In the genomic region with DNA sequence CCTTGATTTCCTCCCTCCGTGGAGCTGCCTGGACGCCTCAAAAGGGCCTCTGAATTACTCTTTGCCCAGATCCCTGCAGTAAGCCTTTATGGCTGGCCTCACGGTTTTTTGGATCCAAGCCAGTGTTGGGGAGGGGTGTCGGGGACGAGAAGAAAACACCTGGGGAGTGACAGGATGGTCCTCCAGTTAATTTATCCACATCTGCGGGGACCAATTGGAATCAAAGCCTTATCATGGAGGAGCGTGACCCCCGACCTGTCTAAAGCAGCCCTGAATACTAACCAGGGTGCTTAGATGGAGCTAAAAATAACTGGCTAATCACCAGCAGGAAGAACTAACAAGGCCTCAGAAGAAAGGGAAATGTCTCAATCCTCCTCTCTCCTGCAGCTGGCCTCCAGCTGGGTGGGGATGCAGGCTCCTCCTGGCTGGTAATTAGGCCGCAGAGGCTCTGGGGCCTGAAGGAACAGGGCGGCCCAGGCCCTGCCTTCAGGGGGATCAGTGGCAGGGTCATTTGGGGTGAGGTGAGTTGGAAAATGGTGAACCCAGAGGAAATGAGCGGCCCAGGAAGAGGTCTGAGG, we compare ENCODE assay signal across 8 mouse cellular contexts.
DNase-seq lines count a peak whose midpoint lies in the region; ATAC-seq lines count a peak whose summit lies in the region.

No protein-coding gene starts in this region.

- intact Hi-C loops in heart, postnatal 25 days (cut with DNase I), result loop anchor here (5.0 kb wide), 2 partner anchors 66 to 104 kb away; no protein-coding TSS in a partner anchor

- H3K27me3 ChIP-seq in hindbrain, embryonic 10.5 days (ENCODE audit: insufficient read depth, poor library complexity, severe bottlenecking), result no peaks in the 10 kb centered on the region
- H3K27me3 ChIP-seq in hindbrain, embryonic 16.5 days (replicated peaks; ENCODE audit: control insufficient read depth, insufficient read depth, low read length), result no peaks in the 10 kb centered on the region
- peaks cover 9% of the 10 kb centered on the region; the same call in 1 of the 2 replicates for H3K27me3 ChIP-seq in forebrain, embryonic 12.5 days
- H3K27me3 ChIP-seq in liver, embryonic 13.5 days, result no peaks in the 10 kb centered on the region

- H3K9ac ChIP-seq in hindbrain, embryonic 16.5 days (ENCODE audit: low read depth, low read length), result no peak overlapping the region
- H3K9ac ChIP-seq in forebrain, embryonic 12.5 days, result 0 out of 2 replicates have a peak overlapping the region, but pooled peaks have one; percentile 13
- no peak overlapping the region for H3K9ac ChIP-seq in liver, embryonic 13.5 days

- H3K36me3 ChIP-seq in hindbrain, embryonic 10.5 days, result no peaks in the 10 kb centered on the region
- no peaks in the 10 kb centered on the region for H3K36me3 ChIP-seq in hindbrain, embryonic 16.5 days (ENCODE audit: control insufficient read depth, insufficient read depth, low read length)
- H3K36me3 ChIP-seq in forebrain, embryonic 12.5 days (replicated peaks), result no peaks in the 10 kb centered on the region
- H3K36me3 ChIP-seq in liver, embryonic 13.5 days, result no peaks in the 10 kb centered on the region

- peaks cover 38% of the 10 kb centered on the region for H3K4me1 ChIP-seq in hindbrain, embryonic 10.5 days (replicated peaks)
- peaks cover 17% of the 10 kb centered on the region for H3K4me1 ChIP-seq in hindbrain, embryonic 16.5 days (ENCODE audit: control insufficient read depth, insufficient read depth, low read depth, low read length)
- H3K4me1 ChIP-seq in forebrain, embryonic 12.5 days, result peaks cover 34% of the 10 kb centered on the region
- no peaks in the 10 kb centered on the region; the same call in none of the 2 replicates for H3K4me1 ChIP-seq in liver, embryonic 13.5 days (replicated peaks)

- peak; percentile 28 for DNase-seq in hindbrain, embryonic 10.5 days (ENCODE audit: low spot score)
- peak; percentile 37 for DNase-seq in heart, postnatal 25 days (ENCODE audit: low spot score)
- no peak for DNase-seq in liver, embryonic 13.5 days
- peak; percentile 21 for DNase-seq in retina, postnatal 7 days (ENCODE audit: low read depth, low spot score)
- DNase-seq in adrenal gland, adult 8-10 months, result no peak
- no peak for DNase-seq in natural killer cell, adult 2 months (ENCODE audit: low spot score in 2 of 2)

- 16% methylated on average over 11 of the region's 11 CpGs for WGBS in hindbrain, embryonic 10.5 days
- WGBS in hindbrain, embryonic 16.5 days, result 16% methylated on average over 11 of the region's 11 CpGs
- WGBS in forebrain, embryonic 12.5 days, result 4% methylated on average over 11 of the region's 11 CpGs
- WGBS in liver, embryonic 13.5 days (ENCODE audit: insufficient replicate concordance), result 26% methylated on average over 11 of the region's 11 CpGs

- peak overlapping the region; percentile 59 for H3K27ac ChIP-seq in hindbrain, embryonic 10.5 days
- H3K27ac ChIP-seq in hindbrain, embryonic 16.5 days (ENCODE audit: low read depth, low read length), result no peak overlapping the region
- peak overlapping the region; percentile 75 for H3K27ac ChIP-seq in forebrain, embryonic 12.5 days
- 0 out of 2 replicates have a peak overlapping the region, but pooled peaks have one; percentile 40 for H3K27ac ChIP-seq in liver, embryonic 13.5 days

- no peak for ATAC-seq in hindbrain, embryonic 16.5 days
- ATAC-seq in forebrain, embryonic 12.5 days (ENCODE audit: low FRiP score), result peak; percentile 83
- no peak for ATAC-seq in liver, embryonic 13.5 days (ENCODE audit: low read depth)

- no peaks in the 10 kb centered on the region for H3K9me3 ChIP-seq in hindbrain, embryonic 10.5 days
- no peaks in the 10 kb centered on the region for H3K9me3 ChIP-seq in hindbrain, embryonic 16.5 days (ENCODE audit: control insufficient read depth, low read length)
- H3K9me3 ChIP-seq in forebrain, embryonic 12.5 days, result no peaks in the 10 kb centered on the region
- H3K9me3 ChIP-seq in liver, embryonic 13.5 days (replicated peaks), result no peaks in the 10 kb centered on the region

- no peak overlapping the region for H3K4me2 ChIP-seq in hindbrain, embryonic 16.5 days (ENCODE audit: low read length)
- peak overlapping the region; percentile 9; the same call in 1 of the 2 replicates for H3K4me2 ChIP-seq in forebrain, embryonic 12.5 days
- H3K4me2 ChIP-seq in liver, embryonic 13.5 days, result no peak overlapping the region

- no peak overlapping the region for H3K4me3 ChIP-seq in hindbrain, embryonic 10.5 days
- H3K4me3 ChIP-seq in hindbrain, embryonic 16.5 days (ENCODE audit: low read length), result no peak overlapping the region
- no peak overlapping the region for H3K4me3 ChIP-seq in forebrain, embryonic 12.5 days (replicated peaks)
- no peak overlapping the region for H3K4me3 ChIP-seq in liver, embryonic 13.5 days (replicated peaks)

Comparison
In these comparisons a context has a peak if more than half of its experiments do, and no peak if none do; other contexts are left out.
1. DNase-seq: peak in hindbrain, embryonic 10.5 days (single experiment), heart, postnatal 25 days (single experiment) and retina, postnatal 7 days (single experiment); none in liver, embryonic 13.5 days (single experiment), adrenal gland, adult 8-10 months (single experiment) and natural killer cell, adult 2 months (0 of 2).